Mouse (Mus musculus) stomach, embryonic 14.5 days (tissue): Measurements from ENCODE around the gene Slc16a8. TPM values are rescaled to one million over a fixed set of nuclear protein-coding genes. Genes with fewer than 3 reads are reported as not detected.

Experiments
- ATAC-seq: fragments of 200-750 bp; cut with Nextera tagmentation; 2 replicates; pipeline ENCODE4 v1.8.0; 2017; ENCODE audit warnings: low read depth, moderate TSS enrichment; ENCODE audit not compliant: insufficient number of reproducible peaks, insufficient read depth, low FRiP score
- H3K27ac ChIP-seq: fragments of 300-500 bp; sonication (generic); 2 replicates; pipeline ENCODE4 v1.5.1; 2014; ENCODE audit warnings: mild to moderate bottlenecking, low read length, moderate library complexity, mixed read lengths
- H3K27me3 ChIP-seq: fragments of 300-500 bp; sonication (generic); 2 replicates; pipeline ENCODE4 v1.6.1; 2014; ENCODE audit warnings: low read length, control low read depth, mixed read lengths; ENCODE audit not compliant: control insufficient read depth, insufficient read depth
- H3K36me3 ChIP-seq: fragments of 300-500 bp; sonication (generic); 2 replicates; pipeline ENCODE4 v1.6.1; 2014; ENCODE audit warnings: mild to moderate bottlenecking, control low read depth, low read length, moderate library complexity, mixed read lengths; ENCODE audit not compliant: control insufficient read depth, insufficient read depth
- H3K4me1 ChIP-seq: fragments of 300-500 bp; sonication (generic); 2 replicates; pipeline ENCODE4 v1.6.1; 2014; ENCODE audit warnings: low read length, control low read depth, mixed read lengths; ENCODE audit not compliant: control insufficient read depth, insufficient read depth
- H3K4me2 ChIP-seq: fragments of 300-500 bp; sonication (generic); replicated peaks from 2 replicates; pipeline ENCODE4 v1.6.1; 2014; ENCODE audit warnings: low read depth, low read length, control low read depth
- H3K4me3 ChIP-seq: fragments of 300-500 bp; sonication (generic); 2 replicates; pipeline ENCODE4 v1.5.1; 2014; ENCODE audit warnings: low read depth, low read length, control low read depth
- H3K9ac ChIP-seq: fragments of 300-500 bp; sonication (generic); replicated peaks from 2 replicates; pipeline ENCODE4 v1.6.1; 2014; ENCODE audit warnings: low read depth, mild to moderate bottlenecking, control low read depth, low read length, moderate library complexity, mixed read lengths
- H3K9me3 ChIP-seq: fragments of 300-500 bp; sonication (generic); 2 replicates; pipeline ENCODE4 v1.6.1; 2016; ENCODE audit warnings: low read depth, low read length, control low read depth; ENCODE audit not compliant: control insufficient read depth
- WGBS: fragments of 180-500 bp; shearing (Covaris S2); extraction: QIAGEN DNeasy Blood & Tissue Kit; methylation state at CpG from one replicate; pipeline ENCODE4 v1.1.7; 2014; 5-methylcytosine and 5-hydroxymethylcytosine counted together
- polyA plus RNA-seq: library from polyadenylated mRNA; unstranded; fragments of >200 nt; fragmentation: Nextera tagmentation; extraction: Ambion mirVana; gene quantifications from 2 replicates; pipeline ENCODE4 v1.2.1, GENCODE M21; 2014

Slc16a8 gene
- 0.18 and 0.19 TPM in 2 replicates for polyA plus RNA-seq

DNA sequence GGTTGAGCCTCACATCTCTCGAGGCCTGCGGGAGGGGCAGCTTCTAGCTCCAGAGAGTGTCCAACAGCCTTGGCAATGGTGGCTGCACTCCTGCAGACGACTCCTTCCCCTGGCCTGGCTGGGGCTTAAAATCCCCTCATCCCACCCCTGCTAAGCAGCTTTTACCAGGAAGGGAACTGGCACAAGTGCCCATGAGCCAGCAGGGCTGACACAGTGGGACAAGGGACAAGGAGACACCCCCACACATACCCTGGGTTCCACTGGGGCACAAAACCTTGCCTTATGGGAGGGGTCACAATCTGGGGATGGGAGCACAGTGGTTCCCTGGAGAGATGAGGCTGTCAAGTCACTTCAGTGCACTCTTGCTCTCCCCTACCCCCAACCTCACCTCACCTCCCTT lies at the start of gene Slc16a8:
Gene Slc16a8, minus strand, starts transcription at position 101 of the 400 bp plus-strand sequence.
- H3K4me1 ChIP-seq = 0 out of 2 replicates have a peak, but pooled peaks cover 8% of the 10 kb centered on the region
- no peak within 1 kb of the TSS for H3K4me3 ChIP-seq
- no peak for ATAC-seq
- H3K4me2 ChIP-seq = no peak within 1 kb of the TSS
- no peaks in the 10 kb centered on the region for H3K9me3 ChIP-seq
- 0 out of 2 replicates have a peak, but pooled peaks cover 6% of the 10 kb centered on the region for H3K27me3 ChIP-seq
- no peak within 1 kb of the TSS for H3K9ac ChIP-seq
- H3K27ac ChIP-seq = no peak within 1 kb of the TSS
- 30% methylated on average over 3 of the region's 3 CpGs for WGBS
- no peaks in the 10 kb centered on the region for H3K36me3 ChIP-seq

DNA sequence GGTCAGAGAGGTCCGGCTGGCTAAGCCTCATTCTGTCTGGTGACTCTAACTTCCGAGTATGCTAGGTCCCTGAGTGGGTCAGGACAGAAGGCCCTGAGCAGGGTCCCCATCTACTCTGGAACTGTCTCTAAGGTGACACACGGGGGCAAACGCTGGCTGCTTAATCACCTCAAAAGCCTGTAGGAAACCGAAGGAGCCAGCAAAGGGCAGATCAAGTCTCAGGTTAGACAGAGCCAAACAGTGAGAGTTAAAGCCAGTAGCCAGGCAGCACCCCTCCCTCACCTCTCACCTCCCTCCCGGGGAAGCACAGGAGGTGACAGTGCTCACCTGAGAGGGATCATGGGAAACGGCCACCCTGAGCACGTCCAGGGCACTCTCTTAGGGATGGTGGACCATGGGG lies 49.2 kb upstream of the Slc16a8 start:
- Histone ChIP-seq H3K4me2 (no peak overlapping the region), H3K9me3 (no peaks in the 10 kb centered on the region), H3K36me3 (peaks cover 6% of the 10 kb centered on the region; the same call in 1 of the 2 replicates), H3K4me3 (no peak overlapping the region), H3K9ac (no peak overlapping the region), H3K4me1 (no peaks in the 10 kb centered on the region), H3K27ac (no peak overlapping the region), H3K27me3 (no peaks in the 10 kb centered on the region)
- ATAC-seq = no peak
- WGBS = 80% methylated on average over 8 of the region's 8 CpGs

DNA sequence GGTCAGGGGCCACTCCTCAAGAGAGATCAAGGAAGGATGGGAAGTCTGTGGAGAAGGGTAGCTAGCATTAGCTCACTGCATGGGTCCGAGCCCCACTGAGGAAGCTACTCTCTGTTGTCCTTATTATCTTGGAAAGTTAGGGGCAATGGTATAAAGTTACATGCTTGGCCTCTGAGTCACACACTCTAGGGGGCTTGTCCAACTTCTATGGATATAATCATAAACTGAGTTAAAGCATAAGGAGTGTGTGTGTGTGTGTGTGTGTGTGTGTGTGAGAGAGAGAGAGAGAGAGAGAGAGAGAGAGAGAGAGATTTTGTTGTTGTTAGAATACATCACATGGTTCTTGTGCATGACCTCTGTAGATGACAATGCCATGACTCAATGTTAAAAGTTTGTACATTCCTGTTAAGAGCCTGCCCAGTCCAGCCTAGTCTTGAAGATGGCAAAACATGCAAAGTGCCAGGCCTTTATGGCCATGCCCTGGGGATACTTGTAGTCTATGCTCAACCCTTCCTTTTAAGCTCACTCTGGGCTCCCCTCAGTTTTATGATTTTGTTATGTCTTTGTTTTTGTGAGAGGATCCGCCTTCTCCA lies 45.1 kb upstream of the Slc16a8 start:
- no peaks in the 10 kb centered on the region for H3K36me3 ChIP-seq
- no peak overlapping the region for H3K4me3 ChIP-seq
- H3K27me3 ChIP-seq = no peaks in the 10 kb centered on the region
- no peaks in the 10 kb centered on the region for H3K9me3 ChIP-seq
- H3K4me2 ChIP-seq = no peak overlapping the region
- ATAC-seq = no peak
- no peaks in the 10 kb centered on the region for H3K4me1 ChIP-seq
- WGBS = 74% methylated on average over 2 of the region's 2 CpGs
- no peak overlapping the region for H3K27ac ChIP-seq
- no peak overlapping the region for H3K9ac ChIP-seq

DNA sequence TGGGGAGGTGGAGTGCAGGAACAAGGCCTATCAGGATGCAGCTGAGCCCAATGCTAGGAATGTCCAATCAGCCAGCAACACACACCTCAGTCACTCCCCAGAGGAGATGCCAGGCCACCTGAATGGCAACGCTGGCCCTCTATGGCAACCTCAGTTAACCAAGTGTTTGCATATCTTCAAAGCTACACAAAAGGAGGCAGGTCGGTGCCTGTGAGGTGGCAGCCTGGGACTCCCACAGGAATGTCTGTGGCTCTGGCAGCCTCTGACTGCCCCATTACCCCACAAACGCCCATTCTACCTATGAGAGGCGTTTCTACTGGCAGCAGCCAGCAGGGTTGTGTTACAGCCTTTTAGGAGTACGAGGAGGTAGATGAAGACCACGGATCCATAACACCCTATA lies 44.0 kb upstream of the Slc16a8 start:
- Histone ChIP-seq H3K9ac (no peak overlapping the region), H3K27ac (no peak overlapping the region)

DNA sequence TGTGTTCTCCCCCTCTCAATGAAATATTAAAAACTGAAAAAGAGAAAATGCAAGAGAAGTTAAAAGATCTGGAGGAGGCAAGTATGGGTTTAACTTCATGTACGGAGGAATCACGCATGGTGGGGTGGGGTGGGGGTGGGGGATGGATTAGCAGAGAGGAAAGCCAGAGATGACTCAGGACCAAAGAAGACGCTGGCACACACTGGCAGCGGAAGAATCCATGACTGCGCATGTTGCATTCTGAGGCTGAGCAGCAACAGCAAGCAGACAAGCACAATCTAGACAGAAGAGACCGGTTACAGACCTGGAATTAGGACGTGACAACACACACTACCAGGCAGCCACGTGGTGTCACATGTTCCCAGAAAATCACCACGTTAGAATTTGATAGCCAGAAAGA lies 38.2 kb upstream of the Slc16a8 start:
- Histone ChIP-seq H3K9me3 (no peaks in the 10 kb centered on the region), H3K9ac (no peak overlapping the region), H3K36me3 (no peaks in the 10 kb centered on the region; the same call in 1 of the 2 replicates), H3K4me3 (no peak overlapping the region), H3K27ac (no peak overlapping the region), H3K27me3 (no peaks in the 10 kb centered on the region), H3K4me2 (no peak overlapping the region), H3K4me1 (no peaks in the 10 kb centered on the region)
- WGBS = 84% methylated on average over 9 of the region's 9 CpGs
- no peak for ATAC-seq

More for the DNA sequence above, 44.0 kb upstream of the Slc16a8 start:
- Histone ChIP-seq H3K4me1 (no peaks in the 10 kb centered on the region), H3K4me3 (no peak overlapping the region), H3K4me2 (no peak overlapping the region), H3K27me3 (no peaks in the 10 kb centered on the region), H3K36me3 (no peaks in the 10 kb centered on the region), H3K9me3 (no peaks in the 10 kb centered on the region)
- WGBS = 82% methylated on average over 6 of the region's 6 CpGs
- no peak for ATAC-seq

DNA sequence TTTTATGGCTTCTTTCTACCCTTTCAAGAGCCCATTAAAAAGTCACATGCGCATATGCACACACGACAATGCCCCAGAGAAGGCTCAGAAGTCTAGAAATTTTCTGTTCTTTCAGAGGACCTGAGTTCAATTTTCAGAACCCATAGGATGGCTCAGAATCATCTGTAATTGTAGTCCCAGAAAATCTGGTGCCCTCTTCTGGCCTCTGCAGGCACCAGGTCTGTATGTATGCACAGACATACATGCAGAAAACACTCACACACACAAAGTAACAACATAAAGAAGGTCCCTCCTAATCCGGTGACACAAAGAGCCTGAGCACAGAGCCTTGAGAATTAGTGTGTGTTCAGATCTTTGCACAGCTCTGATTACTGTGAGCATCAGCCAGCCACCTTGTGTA lies 35.8 kb upstream of the Slc16a8 start:
- WGBS = 75% methylated on average over 3 of the region's 3 CpGs
- no peak overlapping the region for H3K4me2 ChIP-seq
- H3K4me1 ChIP-seq = no peaks in the 10 kb centered on the region
- ATAC-seq = no peak
- H3K27ac ChIP-seq = no peak overlapping the region
- H3K36me3 ChIP-seq = peaks cover 4% of the 10 kb centered on the region; the same call in 1 of the 2 replicates
- no peaks in the 10 kb centered on the region for H3K27me3 ChIP-seq
- H3K9ac ChIP-seq = no peak overlapping the region
- no peak overlapping the region for H3K4me3 ChIP-seq
- H3K9me3 ChIP-seq = no peaks in the 10 kb centered on the region

DNA sequence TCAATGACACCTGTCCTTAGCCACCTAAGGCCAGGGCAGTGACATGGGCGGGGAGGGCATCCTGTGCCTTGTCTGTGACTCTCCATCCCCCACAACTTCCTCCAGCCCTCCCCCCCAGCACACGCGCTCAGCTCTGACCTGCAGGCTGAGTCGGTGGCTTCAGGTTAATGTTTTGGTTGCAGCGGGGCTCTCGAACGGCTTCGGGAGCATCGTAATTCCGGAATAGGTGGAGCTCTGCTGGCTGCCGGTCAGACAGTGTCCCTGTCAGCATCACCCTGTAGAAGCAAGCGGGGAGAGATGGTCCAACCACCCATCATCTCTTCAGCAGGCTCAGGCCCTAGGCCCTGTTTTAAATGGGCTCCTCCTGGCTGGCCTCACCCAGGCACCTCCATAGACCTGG lies 34.9 kb upstream of the Slc16a8 start:
- ATAC-seq = no peak
- no peak overlapping the region for H3K27ac ChIP-seq
- no peaks in the 10 kb centered on the region for H3K9me3 ChIP-seq
- H3K36me3 ChIP-seq = peaks cover 4% of the 10 kb centered on the region; the same call in 1 of the 2 replicates
- H3K4me2 ChIP-seq = no peak overlapping the region
- H3K4me3 ChIP-seq = no peak overlapping the region
- H3K27me3 ChIP-seq = no peaks in the 10 kb centered on the region
- H3K9ac ChIP-seq = no peak overlapping the region
- 85% methylated on average over 12 of the region's 12 CpGs for WGBS
- H3K4me1 ChIP-seq = no peaks in the 10 kb centered on the region

DNA sequence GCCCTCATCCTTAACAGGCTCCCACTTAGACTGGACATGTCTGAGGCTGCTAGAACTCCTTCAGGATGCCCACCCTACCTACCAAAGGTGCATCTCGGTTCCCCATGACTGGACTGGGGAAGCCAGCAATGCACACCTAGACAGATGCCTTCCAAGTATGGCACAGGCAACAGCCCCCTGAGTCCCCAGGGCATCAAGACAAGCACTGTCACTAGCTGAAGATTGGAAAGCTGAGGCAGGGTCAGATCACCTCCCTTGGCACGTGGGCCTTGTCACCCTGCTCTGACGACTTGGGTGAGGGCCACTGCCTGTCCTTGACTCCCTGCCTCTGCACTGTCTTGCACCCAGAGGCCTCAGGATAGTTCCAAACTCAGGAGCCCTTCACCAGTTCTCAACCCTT lies 33.8 kb upstream of the Slc16a8 start:
- no peak overlapping the region for H3K4me3 ChIP-seq
- H3K27me3 ChIP-seq = no peaks in the 10 kb centered on the region
- WGBS = 83% methylated on average over 3 of the region's 3 CpGs
- no peak overlapping the region for H3K27ac ChIP-seq
- H3K36me3 ChIP-seq = peaks cover 4% of the 10 kb centered on the region; the same call in 1 of the 2 replicates
- no peak overlapping the region for H3K9ac ChIP-seq
- no peaks in the 10 kb centered on the region for H3K4me1 ChIP-seq
- ATAC-seq = no peak
- H3K9me3 ChIP-seq = no peaks in the 10 kb centered on the region
- no peak overlapping the region for H3K4me2 ChIP-seq

DNA sequence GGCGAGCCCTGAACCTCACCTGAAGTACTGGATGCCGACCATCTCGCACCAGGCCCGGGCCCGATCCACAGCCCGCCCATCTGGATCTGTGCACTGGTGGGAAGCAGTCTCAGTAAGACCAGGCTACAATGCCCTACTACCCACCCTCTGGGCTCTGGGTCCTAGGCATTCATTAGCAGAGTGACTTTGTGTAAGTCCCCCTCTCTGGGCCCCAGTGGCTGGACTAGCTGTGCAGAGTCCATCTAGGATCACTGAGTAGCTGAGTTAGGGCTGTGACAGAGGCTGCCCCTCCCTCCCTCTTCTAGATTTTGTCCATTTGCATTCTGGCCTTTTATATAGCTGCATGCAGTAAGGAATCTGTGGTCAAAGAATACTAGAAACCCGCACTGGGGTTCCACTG lies 32.5 kb upstream of the Slc16a8 start:
- Histone ChIP-seq H3K27me3 (no peaks in the 10 kb centered on the region), H3K9me3 (no peaks in the 10 kb centered on the region), H3K27ac (no peak overlapping the region), H3K9ac (no peak overlapping the region), H3K4me2 (no peak overlapping the region), H3K4me1 (no peaks in the 10 kb centered on the region), H3K36me3 (peaks cover 4% of the 10 kb centered on the region; the same call in 1 of the 2 replicates), H3K4me3 (no peak overlapping the region)
- WGBS = 92% methylated on average over 7 of the region's 7 CpGs
- no peak for ATAC-seq
